Mouse (Mus musculus): ENCODE data around the gene Paxip1. TPM values are rescaled to one million over a fixed set of nuclear protein-coding genes. Genes with fewer than 3 reads are reported as not detected.
A peak's percentile ranks its signal among the peaks of the same experiment; 100 is the strongest.

Paxip1 gene
- 18.5 and 19.8 TPM in 2 replicates for polyA plus RNA-seq (2015; fragmentation: Nextera tagmentation; extraction: Ambion mirVana)

- Histone ChIP-seq H3K4me1 (replicated peaks) (peaks cover 33% of the 10 kb centered on the region), H3K9me3 (replicated peaks) (no peaks in the 10 kb centered on the region), H3K4me2 (peak within 1 kb of the TSS; percentile 80), H3K36me3 (replicated peaks) (peaks cover 33% of the 10 kb centered on the region), H3K4me3 (replicated peaks) (peak within 1 kb of the TSS; percentile 98), H3K27me3 (no peaks in the 10 kb centered on the region), H3K27ac (replicated peaks) (peak within 1 kb of the TSS; percentile 89), H3K9ac (peak within 1 kb of the TSS; percentile 96)
- peak; percentile 96 for ATAC-seq (ENCODE audit: insufficient read depth)
- under 1% methylated on average over 73 of the region's 73 CpGs for WGBS (ENCODE audit: insufficient replicate concordance)
These were observed at the start of gene Paxip1 for GRCm38 (mm10) chr5:27791303-27792172. Gene Paxip1, minus strand, starts transcription at chr5:27791691.

GRCm38 (mm10) chr5:27838061-27838460 lies 46.6 kb upstream of the Paxip1 start:
- Histone ChIP-seq H3K27me3 (peaks cover 22% of the 10 kb centered on the region), H3K4me3 (replicated peaks) (no peak overlapping the region), H3K9me3 (replicated peaks) (no peaks in the 10 kb centered on the region), H3K27ac (replicated peaks) (no peak overlapping the region), H3K36me3 (replicated peaks) (no peaks in the 10 kb centered on the region), H3K9ac (no peak overlapping the region), H3K4me2 (no peak overlapping the region), H3K4me1 (replicated peaks) (no peaks in the 10 kb centered on the region)
- WGBS (ENCODE audit: insufficient replicate concordance): 38% methylated on average over 4 of the region's 4 CpGs
- no peak for ATAC-seq (ENCODE audit: insufficient read depth)

DNA sequence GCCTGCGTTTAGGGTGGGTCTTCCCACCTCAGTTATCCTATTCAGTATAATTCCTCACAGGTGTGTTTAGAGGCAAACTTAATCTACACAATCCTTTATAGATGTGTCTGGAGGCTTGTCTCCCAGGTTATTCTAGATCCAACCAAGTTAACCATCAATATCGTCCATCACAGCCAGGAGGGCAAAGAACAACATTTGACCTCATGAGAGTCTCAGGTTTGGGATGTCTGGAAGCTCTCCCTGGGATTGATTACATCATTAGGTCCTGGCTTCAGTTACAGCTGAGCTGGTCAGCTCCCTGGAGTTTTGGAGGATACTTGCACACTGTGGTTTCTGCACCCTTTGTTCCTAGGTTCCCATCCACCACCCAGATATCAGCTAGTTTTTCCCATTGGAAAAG lies 43.6 kb upstream of the Paxip1 start:
- WGBS (ENCODE audit: insufficient replicate concordance): 62% methylated on average over 2 of the region's 2 CpGs
- H3K9ac ChIP-seq: no peak overlapping the region
- no peaks in the 10 kb centered on the region for H3K36me3 ChIP-seq (replicated peaks)
- no peak for ATAC-seq (ENCODE audit: insufficient read depth)
- no peak overlapping the region for H3K4me3 ChIP-seq (replicated peaks)
- no peaks in the 10 kb centered on the region for H3K27me3 ChIP-seq
- no peaks in the 10 kb centered on the region for H3K4me1 ChIP-seq (replicated peaks)
- H3K27ac ChIP-seq (replicated peaks): no peak overlapping the region
- no peaks in the 10 kb centered on the region for H3K9me3 ChIP-seq (replicated peaks)
- H3K4me2 ChIP-seq: no peak overlapping the region

DNA sequence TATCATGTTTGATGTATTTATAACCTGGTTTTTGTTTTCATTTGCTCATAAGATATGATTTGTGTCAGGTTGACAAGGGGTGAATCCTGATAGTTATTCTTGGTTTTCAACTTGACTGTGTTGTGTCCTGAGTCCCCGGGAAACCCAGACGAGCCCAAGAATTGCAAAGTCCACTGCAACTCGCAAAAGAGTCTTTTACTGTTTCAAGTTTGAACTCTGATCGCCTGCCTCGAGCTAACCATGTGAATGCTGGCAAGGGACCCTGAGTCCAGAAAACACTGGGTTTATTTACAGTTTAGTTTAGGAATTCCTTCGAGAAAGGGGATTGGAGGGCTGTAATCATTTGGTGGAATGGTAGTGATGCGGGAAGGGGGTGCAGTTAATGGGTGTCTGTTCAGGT lies 36.5 kb upstream of the Paxip1 start:
- Histone ChIP-seq H3K9ac (no peak overlapping the region), H3K36me3 (replicated peaks) (no peaks in the 10 kb centered on the region), H3K27ac (replicated peaks) (no peak overlapping the region), H3K4me3 (replicated peaks) (no peak overlapping the region), H3K4me2 (no peak overlapping the region), H3K4me1 (replicated peaks) (no peaks in the 10 kb centered on the region), H3K9me3 (replicated peaks) (no peaks in the 10 kb centered on the region), H3K27me3 (no peaks in the 10 kb centered on the region)
- WGBS (ENCODE audit: insufficient replicate concordance): 53% methylated on average over 7 of the region's 7 CpGs
- ATAC-seq (ENCODE audit: insufficient read depth): no peak

- Histone ChIP-seq H3K4me1 (replicated peaks) (no peaks in the 10 kb centered on the region), H3K4me3 (replicated peaks) (no peak overlapping the region), H3K9ac (no peak overlapping the region), H3K9me3 (replicated peaks) (no peaks in the 10 kb centered on the region), H3K27ac (replicated peaks) (no peak overlapping the region), H3K4me2 (no peak overlapping the region), H3K27me3 (no peaks in the 10 kb centered on the region), H3K36me3 (replicated peaks) (no peaks in the 10 kb centered on the region)
- no peak for ATAC-seq (ENCODE audit: insufficient read depth)
- 67% methylated on average over 6 of the region's 6 CpGs for WGBS (ENCODE audit: insufficient replicate concordance)
These were observed 29.7 kb upstream of the Paxip1 start for GRCm38 (mm10) chr5:27821161-27821560.

GRCm38 (mm10) chr5:27818840-27819672 lies 27.6 kb upstream of the Paxip1 start:
- H3K4me1 ChIP-seq (replicated peaks): no peaks in the 10 kb centered on the region
- no peak overlapping the region for H3K9ac ChIP-seq
- no peak for ATAC-seq (ENCODE audit: insufficient read depth)
- H3K36me3 ChIP-seq (replicated peaks): no peaks in the 10 kb centered on the region
- no peaks in the 10 kb centered on the region for H3K27me3 ChIP-seq
- WGBS (ENCODE audit: insufficient replicate concordance): 42% methylated on average over 3 of the region's 3 CpGs
- no peaks in the 10 kb centered on the region for H3K9me3 ChIP-seq (replicated peaks)
- no peak overlapping the region for H3K4me2 ChIP-seq
- no peak overlapping the region for H3K27ac ChIP-seq (replicated peaks)
- no peak overlapping the region for H3K4me3 ChIP-seq (replicated peaks)

- Histone ChIP-seq H3K4me3 (replicated peaks) (no peak overlapping the region), H3K27me3 (no peaks in the 10 kb centered on the region), H3K9ac (no peak overlapping the region), H3K4me1 (replicated peaks) (no peaks in the 10 kb centered on the region), H3K9me3 (replicated peaks) (no peaks in the 10 kb centered on the region), H3K36me3 (replicated peaks) (no peaks in the 10 kb centered on the region), H3K4me2 (no peak overlapping the region), H3K27ac (replicated peaks) (no peak overlapping the region)
- WGBS (ENCODE audit: insufficient replicate concordance): 58% methylated on average over 2 of the region's 2 CpGs
- ATAC-seq (ENCODE audit: insufficient read depth): no peak
These were observed 22.8 kb upstream of the Paxip1 start for GRCm38 (mm10) chr5:27814282-27814681.

- Histone ChIP-seq H3K36me3 (replicated peaks) (peaks cover 9% of the 10 kb centered on the region; the same call in 1 of the 2 replicates), H3K9ac (no peak overlapping the region), H3K27ac (replicated peaks) (no peak overlapping the region), H3K4me2 (no peak overlapping the region), H3K4me1 (replicated peaks) (peaks cover 33% of the 10 kb centered on the region), H3K9me3 (replicated peaks) (no peaks in the 10 kb centered on the region), H3K27me3 (no peaks in the 10 kb centered on the region), H3K4me3 (replicated peaks) (no peak overlapping the region)
- WGBS (ENCODE audit: insufficient replicate concordance): 4% methylated on average over 1 of the region's 1 CpGs
- ATAC-seq (ENCODE audit: insufficient read depth): no peak
These were observed 2.4 kb upstream of the Paxip1 start for GRCm38 (mm10) chr5:27793923-27794322.

DNA sequence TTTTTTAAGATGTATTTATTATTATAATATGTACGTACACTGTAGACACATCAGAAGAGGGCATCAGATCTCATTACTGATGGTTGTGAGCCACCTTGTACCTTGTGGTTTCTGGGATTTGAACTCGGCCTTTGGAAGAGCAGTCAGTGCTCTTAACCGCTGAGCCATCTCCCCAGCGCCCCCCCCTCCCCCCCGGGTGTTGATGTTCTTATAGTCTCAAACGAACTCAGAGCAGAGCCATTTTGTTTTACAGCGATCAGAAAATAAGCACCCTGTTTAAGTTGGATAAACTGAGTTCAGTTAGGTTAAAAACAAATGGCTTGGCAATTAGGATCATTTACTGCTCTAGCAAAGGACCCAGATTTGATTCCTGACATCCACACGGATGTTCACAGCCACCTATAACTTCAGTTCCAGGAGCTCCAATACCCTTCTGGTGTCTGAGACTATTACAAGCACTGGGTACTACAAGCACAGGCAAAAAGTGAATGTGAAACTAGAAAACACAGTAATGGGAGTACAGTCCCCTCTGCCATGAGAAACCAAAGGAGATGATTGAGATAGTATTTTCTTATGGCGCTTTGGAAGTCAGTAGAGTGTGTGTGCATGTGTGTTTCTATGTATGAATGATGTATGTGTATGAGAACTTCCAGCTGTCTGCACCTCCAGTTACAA lies 1.2 kb upstream of the Paxip1 start:
- H3K9me3 ChIP-seq (replicated peaks): no peaks in the 10 kb centered on the region
- peak overlapping the region; percentile 96; the same call in 1 of the 2 replicates for H3K9ac ChIP-seq
- no peaks in the 10 kb centered on the region for H3K27me3 ChIP-seq
- peak overlapping the region; percentile 80 for H3K4me2 ChIP-seq
- H3K27ac ChIP-seq (replicated peaks): no peak overlapping the region
- peak overlapping the region; percentile 98 for H3K4me3 ChIP-seq (replicated peaks)
- no peak for ATAC-seq (ENCODE audit: insufficient read depth)
- H3K36me3 ChIP-seq (replicated peaks): peaks cover 21% of the 10 kb centered on the region
- WGBS (ENCODE audit: insufficient replicate concordance): 34% methylated on average over 9 of the region's 9 CpGs
- peaks cover 33% of the 10 kb centered on the region for H3K4me1 ChIP-seq (replicated peaks)

DNA sequence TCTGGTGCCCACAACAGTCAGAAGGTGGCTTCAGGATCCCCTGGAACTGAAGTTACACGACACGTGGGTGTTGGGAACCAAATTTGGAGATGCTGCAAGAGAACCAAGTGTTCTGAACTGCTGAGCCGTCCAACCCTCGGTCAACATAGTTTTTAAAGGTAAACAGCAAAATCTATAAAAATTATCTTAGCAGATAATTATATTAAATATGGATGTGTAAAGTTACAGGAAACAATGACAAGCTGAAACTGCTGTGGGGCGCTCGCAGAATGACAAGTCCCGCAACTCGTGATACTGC lies 631 bp upstream of the Paxip1 start:
- peaks cover 33% of the 10 kb centered on the region for H3K4me1 ChIP-seq (replicated peaks)
- no peak for ATAC-seq (ENCODE audit: insufficient read depth)
- H3K9me3 ChIP-seq (replicated peaks): no peaks in the 10 kb centered on the region
- 5% methylated on average over 8 of the region's 8 CpGs for WGBS (ENCODE audit: insufficient replicate concordance)
- H3K27me3 ChIP-seq: no peaks in the 10 kb centered on the region
- peak overlapping the region; percentile 98 for H3K4me3 ChIP-seq (replicated peaks)
- H3K27ac ChIP-seq (replicated peaks): peak overlapping the region; percentile 89
- H3K36me3 ChIP-seq (replicated peaks): peaks cover 27% of the 10 kb centered on the region
- H3K4me2 ChIP-seq: peak overlapping the region; percentile 80
- H3K9ac ChIP-seq: peak overlapping the region; percentile 96

DNA sequence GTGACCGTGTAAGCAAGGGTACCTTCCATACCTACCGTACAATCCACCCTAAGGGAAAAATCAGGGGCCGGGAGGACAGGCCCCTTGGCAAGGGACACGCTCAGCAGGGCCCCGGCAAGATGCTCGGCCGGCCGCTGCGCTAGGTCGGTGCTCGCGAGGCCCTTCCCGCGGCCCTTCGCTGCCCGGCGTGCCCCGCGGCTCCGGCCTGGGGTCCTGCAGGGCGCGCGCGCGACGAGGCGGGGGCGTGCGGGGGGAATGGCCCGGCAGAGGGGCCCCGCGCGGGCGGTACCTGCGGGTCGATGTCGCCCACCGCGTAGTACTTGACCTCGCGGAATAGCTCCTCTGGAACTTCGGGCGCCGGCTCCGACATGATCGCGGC lies 592 bp downstream of the Paxip1 start:
- Histone ChIP-seq H3K4me3 (replicated peaks) (peak overlapping the region; percentile 98), H3K27me3 (no peaks in the 10 kb centered on the region), H3K4me2 (peak overlapping the region; percentile 80), H3K9me3 (replicated peaks) (no peaks in the 10 kb centered on the region), H3K27ac (replicated peaks) (peak overlapping the region; percentile 89), H3K4me1 (replicated peaks) (peaks cover 33% of the 10 kb centered on the region), H3K36me3 (replicated peaks) (peaks cover 39% of the 10 kb centered on the region), H3K9ac (peak overlapping the region; percentile 96)
- peak; percentile 57 for ATAC-seq (ENCODE audit: insufficient read depth)
- WGBS (ENCODE audit: insufficient replicate concordance): under 1% methylated on average over 47 of the region's 47 CpGs

All from liver, embryonic 15.5 days (tissue).